Comparison of ENCODE assay signal across 8 mouse cellular contexts in genomic region chr5:34525663-34526476, GRCm38 (mm10). TPM values are rescaled to one million over a fixed set of nuclear protein-coding genes. Genes with fewer than 3 reads are reported as not detected.
DNase-seq lines count a peak whose midpoint lies in the region; ATAC-seq and TF ChIP-seq lines count a peak whose summit lies in the region.

Sh3bp2 (plus strand) TSS chr5:34525838.

- H3K4me3 ChIP-seq in CH12.LX (replicated peaks in 1 of 3; ENCODE audit: low read depth in 2 of 3, low read length in 2 of 3, poor library complexity in 1 of 3), result peak within 1 kb of the TSS; percentile 54 to 96 (median 68)
- H3K4me3 ChIP-seq in forebrain, embryonic 11.5 days (ENCODE audit: low read depth, low read length), result peak within 1 kb of the TSS; percentile 43
- H3K4me3 ChIP-seq in heart, embryonic 16.5 days (ENCODE audit: low read length), result peak within 1 kb of the TSS; percentile 68
- peak within 1 kb of the TSS; percentile 71 for H3K4me3 ChIP-seq in liver, embryonic 15.5 days (replicated peaks)
- H3K4me3 ChIP-seq in neural tube, embryonic 11.5 days (ENCODE audit: low read depth, low read length), result peak within 1 kb of the TSS; percentile 41
- peak within 1 kb of the TSS; percentile 69 for H3K4me3 ChIP-seq in stomach, embryonic 16.5 days (replicated peaks; ENCODE audit: low read length)

- H3K4me1 ChIP-seq in CH12.LX (ENCODE audit: control insufficient read depth in 1 of 2, insufficient read depth in 2 of 2), result peaks cover 39 to 59% of the 10 kb centered on the region in 2 experiments
- peaks cover 4% of the 10 kb centered on the region; the same call in 1 of the 2 replicates for H3K4me1 ChIP-seq in forebrain, embryonic 11.5 days (replicated peaks; ENCODE audit: control insufficient read depth, insufficient read depth, low read length)
- peaks cover 11% of the 10 kb centered on the region for H3K4me1 ChIP-seq in heart, embryonic 16.5 days (ENCODE audit: control insufficient read depth, insufficient read depth, low read length)
- H3K4me1 ChIP-seq in liver, embryonic 15.5 days (replicated peaks), result peaks cover 62% of the 10 kb centered on the region
- H3K4me1 ChIP-seq in neural tube, embryonic 11.5 days (ENCODE audit: control insufficient read depth, insufficient read depth, low read length), result no peaks in the 10 kb centered on the region
- peaks cover 10% of the 10 kb centered on the region for H3K4me1 ChIP-seq in stomach, embryonic 16.5 days (ENCODE audit: control insufficient read depth, insufficient read depth, low read length)

- peak within 1 kb of the TSS; percentile 72 for H3K9ac ChIP-seq in CH12.LX (ENCODE audit: insufficient read depth, low read depth)
- peak within 1 kb of the TSS; percentile 57 for H3K9ac ChIP-seq in forebrain, embryonic 11.5 days (ENCODE audit: low read length)
- peak within 1 kb of the TSS; percentile 79 for H3K9ac ChIP-seq in heart, embryonic 16.5 days (ENCODE audit: low read length)
- peak within 1 kb of the TSS; percentile 66 for H3K9ac ChIP-seq in liver, embryonic 15.5 days
- H3K9ac ChIP-seq in neural tube, embryonic 11.5 days (ENCODE audit: low read length), result peak within 1 kb of the TSS; percentile 5
- H3K9ac ChIP-seq in stomach, embryonic 16.5 days (ENCODE audit: low read length), result peak within 1 kb of the TSS; percentile 72

- no peaks in the 10 kb centered on the region for H3K27me3 ChIP-seq in CH12.LX (replicated peaks)
- no peaks in the 10 kb centered on the region; the same call in 1 of the 2 replicates for H3K27me3 ChIP-seq in forebrain, embryonic 11.5 days (ENCODE audit: control insufficient read depth, insufficient read depth, low read length)
- no peaks in the 10 kb centered on the region for H3K27me3 ChIP-seq in heart, embryonic 16.5 days (ENCODE audit: control insufficient read depth, insufficient read depth, low read length)
- H3K27me3 ChIP-seq in liver, embryonic 15.5 days, result 0 out of 2 replicates have a peak, but pooled peaks cover 15% of the 10 kb centered on the region
- 0 out of 2 replicates have a peak, but pooled peaks cover 3% of the 10 kb centered on the region for H3K27me3 ChIP-seq in neural tube, embryonic 11.5 days (ENCODE audit: control insufficient read depth, insufficient read depth, low read length)
- no peaks in the 10 kb centered on the region for H3K27me3 ChIP-seq in stomach, embryonic 16.5 days (ENCODE audit: control insufficient read depth, insufficient read depth, low read length)

- WGBS in forebrain, embryonic 11.5 days, result 3% methylated on average over 38 of the region's 38 CpGs
- 3% methylated on average over 38 of the region's 38 CpGs for WGBS in heart, embryonic 16.5 days
- WGBS in liver, embryonic 15.5 days (ENCODE audit: insufficient replicate concordance), result 1% methylated on average over 38 of the region's 38 CpGs
- WGBS in neural tube, embryonic 11.5 days, result 3% methylated on average over 30 of the region's 38 CpGs
- 3% methylated on average over 38 of the region's 38 CpGs for WGBS in stomach, embryonic 16.5 days

- peak; percentile 90 for DNase-seq in CH12.LX (ENCODE audit: extremely low read depth)
- DNase-seq in c-Kit-positive CD71-positive TER-119-negative erythroid progenitor cells, embryonic 14.5 days (ENCODE audit: low read depth), result peak; percentile 90
- peak; percentile 97 for DNase-seq in forebrain, embryonic 11.5 days (ENCODE audit: low spot score)
- DNase-seq in kidney, postnatal 36 days, result peak; percentile 97 to 100
- peak; percentile 90 for DNase-seq in neural tube, embryonic 11.5 days (ENCODE audit: low spot score)

- in situ Hi-C loops in CH12.LX (cut with MboI; ENCODE audit: low pct_ligation_motif_present, low pct_unique_long_range_greater_than_20kb, low sequenced_read_pairs), result loop anchor here (5.0 to 25.0 kb wide), 2 partner anchors 111 to 511 kb away; partner anchors contain the start of genes Hgfac and Mfsd10

- peak; percentile 92 for ATAC-seq in forebrain, embryonic 11.5 days (replicated peaks; ENCODE audit: low FRiP score)
- peak; percentile 91 for ATAC-seq in heart, embryonic 16.5 days (replicated peaks; ENCODE audit: extremely low read depth, insufficient read depth, low FRiP score)
- ATAC-seq in liver, embryonic 15.5 days (ENCODE audit: insufficient read depth), result peak; percentile 92
- peak; percentile 72 for ATAC-seq in neural tube, embryonic 11.5 days (ENCODE audit: insufficient read depth, low FRiP score, low TSS enrichment)
- ATAC-seq in stomach, embryonic 16.5 days (ENCODE audit: insufficient read depth, low FRiP score), result peak; percentile 94

- H3K4me2 ChIP-seq in CH12.LX (ENCODE audit: insufficient read depth, low read depth, poor library complexity, severe bottlenecking), result peak within 1 kb of the TSS; percentile 84
- H3K4me2 ChIP-seq in forebrain, embryonic 11.5 days (ENCODE audit: low read depth, low read length, severe bottlenecking), result peak within 1 kb of the TSS; percentile 68
- H3K4me2 ChIP-seq in heart, embryonic 16.5 days (ENCODE audit: low read depth, low read length), result peak within 1 kb of the TSS; percentile 80
- H3K4me2 ChIP-seq in liver, embryonic 15.5 days, result peak within 1 kb of the TSS; percentile 89
- peak within 1 kb of the TSS; percentile 63 for H3K4me2 ChIP-seq in neural tube, embryonic 11.5 days (ENCODE audit: low read depth)
- peak within 1 kb of the TSS; percentile 81 for H3K4me2 ChIP-seq in stomach, embryonic 16.5 days (ENCODE audit: low read depth, low read length)

- peak in 1 of 2 experiments; percentile 12; a peak in 1 of 4 replicates for TF ChIP-seq CTCF in CH12.LX (conservative IDR thresholded peaks at IDR 0.05 in 1 of 2, IDR thresholded peaks at IDR 0.05 in 1 of 2; ENCODE audit: low read depth in 2 of 2, low read length in 2 of 2)

- H3K79me2 ChIP-seq in CH12.LX (replicated peaks; ENCODE audit: control insufficient read depth, extremely low read depth, insufficient read depth, poor library complexity, severe bottlenecking), result no peaks in the 10 kb centered on the region

- peaks cover 0 to 16% of the 10 kb centered on the region in 2 experiments for H3K36me3 ChIP-seq in CH12.LX (replicated peaks in 1 of 2; ENCODE audit: control insufficient read depth in 1 of 2, insufficient read depth in 1 of 2, low read length in 1 of 2)
- H3K36me3 ChIP-seq in forebrain, embryonic 11.5 days (ENCODE audit: control insufficient read depth, insufficient read depth, low read length), result no peaks in the 10 kb centered on the region
- no peaks in the 10 kb centered on the region for H3K36me3 ChIP-seq in heart, embryonic 16.5 days (ENCODE audit: control insufficient read depth, insufficient read depth)
- H3K36me3 ChIP-seq in liver, embryonic 15.5 days (replicated peaks), result no peaks in the 10 kb centered on the region
- no peaks in the 10 kb centered on the region for H3K36me3 ChIP-seq in neural tube, embryonic 11.5 days (ENCODE audit: control insufficient read depth, insufficient read depth, low read length)
- no peaks in the 10 kb centered on the region for H3K36me3 ChIP-seq in stomach, embryonic 16.5 days (ENCODE audit: control insufficient read depth, insufficient read depth, low read length)

- no peak for TF ChIP-seq EP300 in CH12.LX (IDR thresholded peaks at IDR 0.05; ENCODE audit: low read length)

- H3K9me3 ChIP-seq in CH12.LX (replicated peaks; ENCODE audit: low read length), result no peaks in the 10 kb centered on the region
- H3K9me3 ChIP-seq in forebrain, embryonic 11.5 days (ENCODE audit: control insufficient read depth, low read length), result no peaks in the 10 kb centered on the region
- no peaks in the 10 kb centered on the region for H3K9me3 ChIP-seq in heart, embryonic 16.5 days (replicated peaks; ENCODE audit: control insufficient read depth, low read length)
- H3K9me3 ChIP-seq in liver, embryonic 15.5 days (replicated peaks), result no peaks in the 10 kb centered on the region
- no peaks in the 10 kb centered on the region for H3K9me3 ChIP-seq in neural tube, embryonic 11.5 days (ENCODE audit: control insufficient read depth, low read length)
- no peaks in the 10 kb centered on the region for H3K9me3 ChIP-seq in stomach, embryonic 16.5 days (replicated peaks; ENCODE audit: control insufficient read depth, low read length)

- dilution Hi-C loops in CH12.LX (cut with MboI; ENCODE audit: extremely low pct_ligation_motif_present, extremely low pct_unique_long_range_greater_than_20kb, low sequenced_read_pairs), result no loop called here

- peak; percentile 82 for TF ChIP-seq POLR2A in CH12.LX (IDR thresholded peaks at IDR 0.05; ENCODE audit: low read depth, low read length)

- H3K27ac ChIP-seq in CH12.LX (ENCODE audit: insufficient read depth, low read depth), result peak within 1 kb of the TSS; percentile 24; the same call in 1 of the 2 replicates
- H3K27ac ChIP-seq in forebrain, embryonic 11.5 days (ENCODE audit: low read depth, low read length), result no peak within 1 kb of the TSS
- peak within 1 kb of the TSS; percentile 63; the same call in 1 of the 2 replicates for H3K27ac ChIP-seq in heart, embryonic 16.5 days (ENCODE audit: low read length)
- peak within 1 kb of the TSS; percentile 70 for H3K27ac ChIP-seq in liver, embryonic 15.5 days (replicated peaks)
- H3K27ac ChIP-seq in neural tube, embryonic 11.5 days (ENCODE audit: low read depth, low read length), result no peak within 1 kb of the TSS
- H3K27ac ChIP-seq in stomach, embryonic 16.5 days (ENCODE audit: low read length), result peak within 1 kb of the TSS; percentile 38; the same call in 1 of the 2 replicates

- TF ChIP-seq RAD21 in CH12.LX (IDR thresholded peaks at IDR 0.05; ENCODE audit: low read depth, low read length), result no peak

TF ChIP-seq in CH12.LX, 34 proteins besides CTCF, POLR2A, EP300 and RAD21 (continues in another document):
- TF ChIP-seq IRF4 (IDR thresholded peaks at IDR 0.05; ENCODE audit: low read depth, low read length) (no peak; the same call in none of the 2 replicates), MXI1 (IDR thresholded peaks at IDR 0.05; ENCODE audit: low read depth, low read length) (peak; percentile 35; the same call in 1 of the 2 replicates), SMC3 (IDR thresholded peaks at IDR 0.05; ENCODE audit: low read depth, low read length) (peak; percentile 7; the same call in 1 of the 2 replicates), JUND (conservative IDR thresholded peaks at IDR 0.05; ENCODE audit: low read depth, low read length) (no peak), CHD1 (IDR thresholded peaks at IDR 0.05; ENCODE audit: low read depth, low read length) (no peak), E2F4 (IDR thresholded peaks at IDR 0.05; ENCODE audit: insufficient replicate concordance, low read depth, low read length) (no peak), ZC3H11A (IDR thresholded peaks at IDR 0.05; ENCODE audit: low read depth, low read length) (no peak)

RNA-seq across cellular contexts. Expression of gene Sh3bp2, which starts in this region (rescaled TPM):
- total RNA-seq in CH12.LX (2012; rRNA removed) (5.9 and 7.3 TPM in 2 replicates), CH12.LX (2014; rRNA removed) (5.8 and 6.5 TPM in 2 replicates)
- polyA plus RNA-seq in CH12.LX (2012; ENCODE audit: insufficient read length, low read depth), result 10.5 and 11.0 TPM in 2 replicates
- 10.4 and 10.7 TPM in 2 replicates for polyA plus RNA-seq in forebrain, embryonic 11.5 days (2014; fragmentation: Nextera tagmentation; extraction: Ambion mirVana)
- 3.9 and 4.6 TPM in 2 replicates for polyA plus RNA-seq in heart, embryonic 16.5 days (2015; fragmentation: Nextera tagmentation; extraction: Ambion mirVana)
- polyA plus RNA-seq in liver, embryonic 15.5 days (2015; fragmentation: Nextera tagmentation; extraction: Ambion mirVana), result 3.7 and 5.5 TPM in 2 replicates
- polyA plus RNA-seq in neural tube, embryonic 11.5 days (2014; fragmentation: Nextera tagmentation; extraction: Ambion mirVana), result 9.6 and 11.5 TPM in 2 replicates
- 5.8 and 7.0 TPM in 2 replicates for polyA plus RNA-seq in stomach, embryonic 16.5 days (2015; fragmentation: Nextera tagmentation; extraction: Ambion mirVana)

Comparison
In these comparisons a context has a peak if more than half of its experiments do, and no peak if none do; other contexts are left out.
1. H3K27ac ChIP-seq: peak in CH12.LX (single experiment), heart, embryonic 16.5 days (single experiment), liver, embryonic 15.5 days (single experiment) and stomach, embryonic 16.5 days (single experiment); none in forebrain, embryonic 11.5 days (single experiment) and neural tube, embryonic 11.5 days (single experiment).
2. H3K9ac ChIP-seq: peak in every context shown above with its lines; median percentile 79 in heart, embryonic 16.5 days; 72 in CH12.LX; 72 in stomach, embryonic 16.5 days; 66 in liver, embryonic 15.5 days; 57 in forebrain, embryonic 11.5 days; 5 in neural tube, embryonic 11.5 days.
3. Peak in every context shown above with its lines, with median percentiles within 50 percentile points of each other: DNase-seq, H3K4me2 ChIP-seq, H3K4me3 ChIP-seq and ATAC-seq.